Mouse (Mus musculus) forebrain, embryonic 16.5 days (tissue): ENCODE data around the gene Rbms1. TPM values are rescaled to one million over a fixed set of nuclear protein-coding genes. Genes with fewer than 3 reads are reported as not detected.
"Not testable (repeated sequence)": the region's sequence is repeated elsewhere in the genome, so short reads cannot be mapped to it uniquely, and the experiment has no call there.

Experiments
- ATAC-seq: fragments of 200-750 bp; cut with Nextera tagmentation; 2 replicates; pipeline ENCODE4 v1.8.0; 2017; ENCODE audit warnings: mild to moderate bottlenecking, moderate library complexity
- H3K27ac ChIP-seq: fragments of 300-500 bp; sonication (generic); 2 replicates; pipeline ENCODE4 v1.5.1; 2014; ENCODE audit warnings: low read length, control low read depth
- H3K27me3 ChIP-seq: fragments of 300-500 bp; sonication (generic); replicated peaks from 2 replicates; pipeline ENCODE4 v1.6.1; 2014; ENCODE audit warnings: low read length; ENCODE audit not compliant: control insufficient read depth, insufficient read depth
- H3K36me3 ChIP-seq: fragments of 300-500 bp; sonication (generic); 2 replicates; pipeline ENCODE4 v1.6.1; 2014; ENCODE audit not compliant: control insufficient read depth, insufficient read depth
- H3K4me1 ChIP-seq: fragments of 300-500 bp; sonication (generic); replicated peaks from 2 replicates; pipeline ENCODE4 v1.6.1; 2014; ENCODE audit warnings: low read length; ENCODE audit not compliant: control insufficient read depth, insufficient read depth
- H3K4me2 ChIP-seq: fragments of 300-500 bp; sonication (generic); 2 replicates; pipeline ENCODE4 v1.6.1; 2014; ENCODE audit warnings: mild to moderate bottlenecking, low read length, control low read depth
- H3K4me3 ChIP-seq: fragments of 300-500 bp; sonication (generic); replicated peaks from 2 replicates; pipeline ENCODE4 v1.5.1; 2014; ENCODE audit warnings: mild to moderate bottlenecking, low read length, control low read depth
- H3K9ac ChIP-seq: fragments of 300-500 bp; sonication (generic); replicated peaks from 2 replicates; pipeline ENCODE4 v1.6.1; 2014; ENCODE audit warnings: low read depth, low read length, control low read depth
- H3K9me3 ChIP-seq: fragments of 300-500 bp; sonication (generic); 2 replicates; pipeline ENCODE4 v1.6.1; 2016; ENCODE audit warnings: low read length; ENCODE audit not compliant: control insufficient read depth
- WGBS: fragments of 180-500 bp; shearing (Covaris S2); extraction: QIAGEN DNeasy Blood & Tissue Kit; methylation state at CpG from one replicate; pipeline ENCODE4 v1.1.7; 2014; 5-methylcytosine and 5-hydroxymethylcytosine counted together
- polyA plus RNA-seq: library from polyadenylated mRNA; unstranded; fragments of >200 nt; fragmentation: Nextera tagmentation; extraction: Ambion mirVana; gene quantifications from 2 replicates; pipeline ENCODE4 v1.2.1, GENCODE M21; 2015

The Rbms1 gene
- polyA plus RNA-seq, 1 experiment from 2014 or later: 23.8 TPM

- no peak for ATAC-seq
- Histone ChIP-seq H3K9ac (no peak overlapping the region), H3K4me2 (no peak overlapping the region), H3K9me3 (no peaks in the 10 kb centered on the region), H3K27ac (no peak overlapping the region), H3K36me3 (no peaks in the 10 kb centered on the region), H3K4me1 (no peaks in the 10 kb centered on the region), H3K4me3 (no peak overlapping the region), H3K27me3 (no peaks in the 10 kb centered on the region)
- WGBS: 54% methylated on average over 8 of the region's 8 CpGs
These were observed 130.7 kb downstream of the Rbms1 start for GRCm38 (mm10) chr2:60832254-60832653.

DNA sequence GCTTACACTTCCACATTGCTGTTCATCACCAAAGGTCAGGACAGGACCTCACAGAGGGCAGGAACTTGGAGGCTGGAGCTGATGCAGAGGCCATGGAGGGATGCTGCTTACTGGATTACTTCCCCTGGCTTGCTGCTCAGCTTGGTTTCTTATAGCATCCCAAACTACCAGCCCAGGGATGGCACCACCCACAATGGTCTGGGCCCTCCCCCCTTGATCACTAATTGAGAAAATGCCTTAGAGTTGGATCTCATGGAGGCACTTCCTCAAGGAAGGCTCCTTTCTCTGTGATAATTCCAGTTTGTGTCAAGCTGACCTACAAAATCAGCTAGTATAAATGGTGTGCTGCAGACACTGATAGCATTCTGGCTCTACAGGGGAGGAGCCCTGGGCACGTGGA lies 132.5 kb downstream of the Rbms1 start:
- ATAC-seq, H3K4me1 ChIP-seq, H3K36me3 ChIP-seq, H3K9me3 ChIP-seq, H3K27ac ChIP-seq, H3K4me3 ChIP-seq, H3K4me2 ChIP-seq, H3K27me3 ChIP-seq, H3K9ac ChIP-seq: not testable (repeated sequence)
- WGBS: 61% methylated on average over 1 of the region's 1 CpGs

- Histone ChIP-seq H3K4me1 (no peaks in the 10 kb centered on the region; the same call in 1 of the 2 replicates), H3K27ac (no peak overlapping the region), H3K9ac (no peak overlapping the region), H3K4me2 (no peak overlapping the region), H3K4me3 (no peak overlapping the region), H3K36me3 (no peaks in the 10 kb centered on the region), H3K9me3 (no peaks in the 10 kb centered on the region), H3K27me3 (no peaks in the 10 kb centered on the region)
- 75% methylated on average over 10 of the region's 10 CpGs for WGBS
- ATAC-seq: no peak
These were observed 134.0 kb downstream of the Rbms1 start for GRCm38 (mm10) chr2:60828908-60829462.

- 86% methylated on average over 5 of the region's 5 CpGs for WGBS
- Histone ChIP-seq H3K27ac (no peak overlapping the region), H3K4me1 (no peaks in the 10 kb centered on the region; the same call in 1 of the 2 replicates), H3K4me3 (no peak overlapping the region), H3K9ac (no peak overlapping the region), H3K27me3 (no peaks in the 10 kb centered on the region), H3K36me3 (no peaks in the 10 kb centered on the region), H3K9me3 (no peaks in the 10 kb centered on the region), H3K4me2 (no peak overlapping the region)
- no peak for ATAC-seq
These were observed 135.9 kb downstream of the Rbms1 start for GRCm38 (mm10) chr2:60827152-60827428.

GRCm38 (mm10) chr2:60826406-60827151 lies 136.4 kb downstream of the Rbms1 start:
- no peaks in the 10 kb centered on the region for H3K36me3 ChIP-seq
- H3K4me2 ChIP-seq: no peak overlapping the region
- WGBS: 92% methylated on average over 11 of the region's 11 CpGs
- H3K9me3 ChIP-seq: no peaks in the 10 kb centered on the region
- H3K27me3 ChIP-seq: no peaks in the 10 kb centered on the region
- no peak overlapping the region for H3K4me3 ChIP-seq
- no peak for ATAC-seq
- no peak overlapping the region for H3K9ac ChIP-seq
- no peaks in the 10 kb centered on the region; the same call in 1 of the 2 replicates for H3K4me1 ChIP-seq
- H3K27ac ChIP-seq: no peak overlapping the region

DNA sequence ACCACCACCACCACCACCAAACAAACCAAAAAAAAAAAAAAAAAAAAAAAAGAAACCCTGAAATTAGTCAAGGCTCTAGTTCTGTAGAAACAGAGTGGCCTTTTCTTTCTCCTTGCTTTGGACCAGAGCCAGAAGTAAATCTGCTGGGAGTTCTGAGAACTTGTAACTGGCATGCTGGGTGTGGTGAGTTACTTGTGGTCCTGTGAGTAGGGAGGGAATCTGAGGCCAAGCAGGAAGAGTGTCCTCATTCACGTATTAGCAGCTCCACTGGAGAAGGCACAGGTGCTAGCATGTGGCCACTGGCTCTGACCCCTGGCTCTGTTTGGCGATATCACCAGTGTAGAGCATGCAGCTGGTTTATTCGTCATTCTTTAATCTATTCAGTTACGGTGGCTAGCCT lies 137.3 kb downstream of the Rbms1 start:
- ATAC-seq: no peak
- no peak overlapping the region for H3K9ac ChIP-seq
- WGBS: 73% methylated on average over 4 of the region's 4 CpGs

GRCm38 (mm10) chr2:60821635-60822034 lies 141.4 kb downstream of the Rbms1 start:
- H3K27ac ChIP-seq: no peak overlapping the region
- WGBS: 96% methylated on average over 3 of the region's 3 CpGs
- no peak overlapping the region for H3K4me3 ChIP-seq
- 0 out of 2 replicates have a peak, but pooled peaks cover 3% of the 10 kb centered on the region for H3K27me3 ChIP-seq
- H3K36me3 ChIP-seq: no peaks in the 10 kb centered on the region
- no peaks in the 10 kb centered on the region for H3K9me3 ChIP-seq
- ATAC-seq: no peak
- no peak overlapping the region for H3K4me2 ChIP-seq
- H3K4me1 ChIP-seq: no peaks in the 10 kb centered on the region; the same call in 1 of the 2 replicates
- no peak overlapping the region for H3K9ac ChIP-seq

More for the DNA sequence above, 137.3 kb downstream of the Rbms1 start:
- Histone ChIP-seq H3K4me1 (no peaks in the 10 kb centered on the region; the same call in 1 of the 2 replicates), H3K36me3 (no peaks in the 10 kb centered on the region), H3K4me2 (no peak overlapping the region), H3K4me3 (no peak overlapping the region), H3K27ac (no peak overlapping the region), H3K9me3 (no peaks in the 10 kb centered on the region), H3K27me3 (no peaks in the 10 kb centered on the region)

GRCm38 (mm10) chr2:60818632-60819031 lies 144.4 kb downstream of the Rbms1 start:
- Histone ChIP-seq H3K27me3 (0 out of 2 replicates have a peak, but pooled peaks cover 3% of the 10 kb centered on the region), H3K9ac (no peak overlapping the region), H3K27ac (no peak overlapping the region), H3K36me3 (no peaks in the 10 kb centered on the region), H3K4me3 (no peak overlapping the region), H3K4me2 (no peak overlapping the region), H3K4me1 (no peaks in the 10 kb centered on the region), H3K9me3 (no peaks in the 10 kb centered on the region)
- WGBS: 14% methylated on average over 2 of the region's 2 CpGs
- ATAC-seq: no peak

GRCm38 (mm10) chr2:60816307-60816706 lies 146.7 kb downstream of the Rbms1 start:
- Histone ChIP-seq H3K4me2 (no peak overlapping the region), H3K4me3 (no peak overlapping the region), H3K27me3 (0 out of 2 replicates have a peak, but pooled peaks cover 6% of the 10 kb centered on the region), H3K4me1 (no peaks in the 10 kb centered on the region), H3K36me3 (no peaks in the 10 kb centered on the region), H3K9ac (no peak overlapping the region), H3K27ac (no peak overlapping the region), H3K9me3 (no peaks in the 10 kb centered on the region)
- no peak for ATAC-seq
- WGBS: 66% methylated on average over 2 of the region's 2 CpGs
